8 mouse cellular contexts compared by ENCODE assay signal in the genomic region with DNA sequence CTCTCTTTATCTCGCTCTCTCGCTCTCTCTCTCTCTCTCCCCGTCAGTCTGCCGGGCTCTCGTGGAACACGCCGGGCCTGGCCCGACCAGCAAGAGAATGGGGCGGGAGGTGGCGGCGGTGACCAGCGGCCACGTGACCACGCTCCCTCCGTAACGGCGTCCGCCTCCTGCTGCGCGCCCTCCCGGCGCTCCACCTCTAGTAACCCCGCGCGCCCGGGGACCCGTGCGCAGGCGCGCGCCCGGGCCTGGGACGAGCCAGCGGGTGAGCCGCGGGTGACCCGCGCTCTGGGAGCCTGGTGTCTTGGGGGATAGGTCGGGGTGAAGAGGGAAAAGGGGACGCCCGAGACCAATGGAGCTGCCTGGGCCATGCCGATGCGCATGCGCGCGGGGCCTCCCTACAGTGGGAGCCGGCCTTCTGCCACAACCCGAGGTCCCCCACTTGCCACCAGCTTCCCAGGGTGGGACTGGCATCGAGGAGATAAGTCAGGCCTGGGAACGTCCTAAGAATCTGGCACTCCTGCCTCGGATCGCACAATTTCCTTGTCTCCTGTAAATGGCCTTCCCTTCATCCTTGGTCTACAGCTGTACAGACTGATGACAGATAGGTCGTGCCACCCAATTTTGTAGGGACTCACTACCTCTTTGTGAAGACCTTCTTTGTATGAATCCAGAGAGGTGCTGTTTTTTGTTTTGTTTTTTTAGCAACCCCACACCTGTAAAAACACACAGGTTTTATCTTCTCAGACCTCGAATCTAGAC. TPM values are rescaled to one million over a fixed set of nuclear protein-coding genes. Genes with fewer than 3 reads are reported as not detected.
DNase-seq lines count a peak whose midpoint lies in the region; ATAC-seq and TF ChIP-seq lines count a peak whose summit lies in the region.

A gene (minus strand): TSS at position 158 of the 759 bp plus-strand sequence.

- no peak; the same call in 1 of the 2 replicates for TF ChIP-seq CTCF in kidney, postnatal 0 days (IDR thresholded peaks at IDR 0.05; ENCODE audit: low read depth)

- peak within 1 kb of the TSS; percentile 77 for H3K4me3 ChIP-seq in heart, embryonic 12.5 days
- H3K4me3 ChIP-seq in kidney, postnatal 0 days (replicated peaks; ENCODE audit: low read depth, low read length), result peak within 1 kb of the TSS; percentile 74
- H3K4me3 ChIP-seq in liver, embryonic 11.5 days (ENCODE audit: low read depth, low read length), result peak within 1 kb of the TSS; percentile 87
- H3K4me3 ChIP-seq in stomach, embryonic 14.5 days (ENCODE audit: low read depth, low read length), result peak within 1 kb of the TSS; percentile 59

- WGBS in heart, embryonic 12.5 days, result 2% methylated on average over 52 of the region's 54 CpGs
- WGBS in kidney, postnatal 0 days, result 1% methylated on average over 51 of the region's 54 CpGs
- 2% methylated on average over 54 of the region's 54 CpGs for WGBS in liver, embryonic 11.5 days
- WGBS in stomach, embryonic 14.5 days, result 2% methylated on average over 54 of the region's 54 CpGs

- peak within 1 kb of the TSS; percentile 94 for H3K9ac ChIP-seq in heart, embryonic 12.5 days
- H3K9ac ChIP-seq in kidney, postnatal 0 days (ENCODE audit: low read depth, low read length), result peak within 1 kb of the TSS; percentile 86
- peak within 1 kb of the TSS; percentile 99 for H3K9ac ChIP-seq in liver, embryonic 11.5 days (ENCODE audit: low read depth, low read length)
- peak within 1 kb of the TSS; percentile 67 for H3K9ac ChIP-seq in stomach, embryonic 14.5 days (replicated peaks; ENCODE audit: low read depth, low read length)

- peak within 1 kb of the TSS; percentile 99 for H3K27ac ChIP-seq in heart, embryonic 12.5 days (ENCODE audit: poor library complexity, severe bottlenecking)
- peak within 1 kb of the TSS; percentile 99 for H3K27ac ChIP-seq in kidney, postnatal 0 days
- H3K27ac ChIP-seq in liver, embryonic 11.5 days (ENCODE audit: low read depth, low read length), result peak within 1 kb of the TSS; percentile 98
- H3K27ac ChIP-seq in stomach, embryonic 14.5 days (ENCODE audit: low read length), result peak within 1 kb of the TSS; percentile 98

- peak; percentile 85 for DNase-seq in CD4-positive helper T cell, adult 2 months (ENCODE audit: low read depth, low spot score)
- peak; percentile 64 for DNase-seq in brain, embryonic 18.5 days (ENCODE audit: low read depth, low spot score)
- DNase-seq in kidney, postnatal 0 days (ENCODE audit: low spot score), result peak; percentile 95
- DNase-seq in liver, embryonic 11.5 days (ENCODE audit: low spot score), result peak; percentile 94
- DNase-seq in naive thymus-derived CD4-positive, alpha-beta T cell, adult 2 months (ENCODE audit: low read depth), result peak; percentile 82

- peak within 1 kb of the TSS; percentile 79 for H3K4me2 ChIP-seq in heart, embryonic 12.5 days
- H3K4me2 ChIP-seq in kidney, postnatal 0 days (ENCODE audit: low read length), result peak within 1 kb of the TSS; percentile 72
- peak within 1 kb of the TSS; percentile 83 for H3K4me2 ChIP-seq in liver, embryonic 11.5 days
- peak within 1 kb of the TSS; percentile 62 for H3K4me2 ChIP-seq in stomach, embryonic 14.5 days (replicated peaks; ENCODE audit: low read depth, low read length)

- H3K9me3 ChIP-seq in heart, embryonic 12.5 days (replicated peaks), result no peaks in the 10 kb centered on the region
- no peaks in the 10 kb centered on the region for H3K9me3 ChIP-seq in kidney, postnatal 0 days (replicated peaks; ENCODE audit: low read length)
- H3K9me3 ChIP-seq in liver, embryonic 11.5 days (ENCODE audit: control insufficient read depth, low read length), result no peaks in the 10 kb centered on the region
- no peaks in the 10 kb centered on the region for H3K9me3 ChIP-seq in stomach, embryonic 14.5 days (ENCODE audit: control insufficient read depth, low read depth, low read length)

- H3K36me3 ChIP-seq in heart, embryonic 12.5 days, result no peaks in the 10 kb centered on the region
- no peaks in the 10 kb centered on the region for H3K36me3 ChIP-seq in kidney, postnatal 0 days (ENCODE audit: insufficient read depth, low read length)
- no peaks in the 10 kb centered on the region for H3K36me3 ChIP-seq in liver, embryonic 11.5 days (ENCODE audit: control insufficient read depth, insufficient read depth, low read length)
- no peaks in the 10 kb centered on the region for H3K36me3 ChIP-seq in stomach, embryonic 14.5 days (ENCODE audit: control insufficient read depth, insufficient read depth, low read length)

- H3K27me3 ChIP-seq in heart, embryonic 12.5 days (replicated peaks), result no peaks in the 10 kb centered on the region
- no peaks in the 10 kb centered on the region for H3K27me3 ChIP-seq in kidney, postnatal 0 days (ENCODE audit: insufficient read depth, low read length)
- no peaks in the 10 kb centered on the region for H3K27me3 ChIP-seq in liver, embryonic 11.5 days (replicated peaks; ENCODE audit: control insufficient read depth, insufficient read depth, low read length)
- H3K27me3 ChIP-seq in stomach, embryonic 14.5 days (ENCODE audit: control insufficient read depth, insufficient read depth, low read length), result no peaks in the 10 kb centered on the region

- peaks cover 7% of the 10 kb centered on the region for H3K4me1 ChIP-seq in heart, embryonic 12.5 days (replicated peaks)
- no peaks in the 10 kb centered on the region for H3K4me1 ChIP-seq in kidney, postnatal 0 days (replicated peaks; ENCODE audit: insufficient read depth, low read length)
- no peaks in the 10 kb centered on the region for H3K4me1 ChIP-seq in liver, embryonic 11.5 days (replicated peaks; ENCODE audit: control insufficient read depth, insufficient read depth, low read length)
- no peaks in the 10 kb centered on the region for H3K4me1 ChIP-seq in stomach, embryonic 14.5 days (ENCODE audit: control insufficient read depth, insufficient read depth, low read length)

- ATAC-seq in erythroid progenitor cell, adult 5-6 weeks (replicated peaks; ENCODE audit: low FRiP score, poor library complexity, severe bottlenecking), result peak; percentile 98
- ATAC-seq in heart, embryonic 12.5 days (ENCODE audit: insufficient number of reproducible peaks, low FRiP score), result peak; percentile 99
- peak; percentile 98 for ATAC-seq in kidney, postnatal 0 days (replicated peaks; ENCODE audit: low FRiP score, low read depth)
- ATAC-seq in liver, embryonic 11.5 days (replicated peaks; ENCODE audit: low FRiP score), result peak; percentile 97
- peak; percentile 97 for ATAC-seq in stomach, embryonic 14.5 days (ENCODE audit: insufficient number of reproducible peaks, insufficient read depth, low FRiP score, low read depth)

RNA-seq across cellular contexts. Expression of the gene that starts here (rescaled TPM):
- total RNA-seq in erythroid progenitor cell, adult 5-6 weeks (2015; ENCODE audit: low replicate concordance), result 16.9 and 21.4 TPM in 2 replicates
- total RNA-seq in erythroid progenitor cell, adult 5-6 weeks (2017; ENCODE audit: low replicate concordance), result 12.7 and 15.4 TPM in 2 replicates
- 10.8 and 11.3 TPM in 2 replicates for polyA plus RNA-seq in heart, embryonic 12.5 days (2016; fragmentation: Nextera tagmentation; extraction: Ambion mirVana)
- polyA plus RNA-seq in kidney, postnatal 0 days (2015; fragmentation: Nextera tagmentation; extraction: Ambion mirVana), result 6.1 and 7.2 TPM in 2 replicates
- polyA plus RNA-seq in liver, embryonic 11.5 days (2014; fragmentation: Nextera tagmentation; extraction: Ambion mirVana), result 11.3 TPM in 2 replicates
- polyA plus RNA-seq in stomach, embryonic 14.5 days (2014; fragmentation: Nextera tagmentation; extraction: Ambion mirVana), result 14.3 and 14.8 TPM in 2 replicates

Comparison
In these comparisons a context has a peak if more than half of its experiments do, and no peak if none do; other contexts are left out.
1. Peak in every context shown above with its lines: DNase-seq, ATAC-seq, H3K4me3 ChIP-seq and H3K27ac ChIP-seq.